Mouse (Mus musculus): ENCODE measurements around the gene Agap1. TPM values are rescaled to one million over a fixed set of nuclear protein-coding genes. Genes with fewer than 3 reads are reported as not detected.
A peak's percentile ranks its signal among the peaks of the same experiment; 100 is the strongest.

The Agap1 gene
- total and polyA plus RNA-seq, 2 experiments from 2014 or later: 45.9 to 175 TPM

DNA sequence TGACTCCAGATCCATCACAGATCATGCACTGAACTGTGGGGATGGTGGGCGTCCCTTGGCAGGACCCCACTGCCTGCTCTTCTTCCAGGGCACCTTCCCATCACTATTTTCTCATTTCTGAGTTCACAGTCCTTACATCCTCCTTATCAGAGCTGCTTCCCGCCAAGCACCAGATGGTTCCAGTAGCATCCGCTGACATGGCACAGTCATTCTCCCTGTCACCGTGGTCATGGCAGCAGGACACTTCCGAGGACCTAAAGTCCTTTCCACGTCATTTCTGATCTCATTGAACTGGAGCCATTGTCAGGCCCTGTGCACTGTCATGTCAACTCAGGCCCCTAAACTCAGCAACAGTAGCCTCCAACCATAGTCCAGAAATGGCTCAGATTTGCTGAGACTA is 251.1 kb downstream of the Agap1 start:
- H3K27me3 ChIP-seq (ENCODE audit: insufficient read depth, low read length): no peaks in the 10 kb centered on the region
- DNase-seq (ENCODE audit: low spot score) (no peak), ATAC-seq (ENCODE audit: low FRiP score) (no peak)
- peaks cover 12% of the 10 kb centered on the region; the same call in 1 of the 2 replicates for H3K4me1 ChIP-seq (ENCODE audit: insufficient read depth, low read length)
- H3K27ac ChIP-seq (ENCODE audit: low read depth, low read length): no peak overlapping the region
- no peaks in the 10 kb centered on the region for H3K9me3 ChIP-seq (ENCODE audit: low read length)
- no peak for TF ChIP-seq CTCF (IDR thresholded peaks at IDR 0.05)
- no peak overlapping the region for H3K4me2 ChIP-seq (ENCODE audit: low read depth, low read length, poor library complexity, severe bottlenecking)
- no peak overlapping the region for H3K4me3 ChIP-seq (ENCODE audit: low read depth, low read length)
- no peak overlapping the region for H3K9ac ChIP-seq (replicated peaks; ENCODE audit: low read length, poor library complexity, severe bottlenecking)
- 90% methylated on average over 6 of the region's 6 CpGs for WGBS
- 0 out of 2 replicates have a peak, but pooled peaks cover 9% of the 10 kb centered on the region for H3K36me3 ChIP-seq (ENCODE audit: insufficient read depth, low read length)

GRCm38 (mm10) chr1:89706862-89707261 is 252.3 kb downstream of the Agap1 start:
- Histone ChIP-seq H3K27me3 (ENCODE audit: insufficient read depth, low read length) (no peaks in the 10 kb centered on the region), H3K27ac (ENCODE audit: low read depth, low read length) (no peak overlapping the region), H3K9ac (replicated peaks; ENCODE audit: low read length, poor library complexity, severe bottlenecking) (no peak overlapping the region), H3K4me2 (ENCODE audit: low read depth, low read length, poor library complexity, severe bottlenecking) (no peak overlapping the region), H3K4me1 (ENCODE audit: insufficient read depth, low read length) (peaks cover 11% of the 10 kb centered on the region; the same call in 1 of the 2 replicates), H3K4me3 (ENCODE audit: low read depth, low read length) (no peak overlapping the region), H3K36me3 (ENCODE audit: insufficient read depth, low read length) (0 out of 2 replicates have a peak, but pooled peaks cover 6% of the 10 kb centered on the region), H3K9me3 (ENCODE audit: low read length) (no peaks in the 10 kb centered on the region)
- TF ChIP-seq CTCF (IDR thresholded peaks at IDR 0.05): no peak
- no peak for DNase-seq (ENCODE audit: low spot score)
- ATAC-seq (ENCODE audit: low FRiP score): no peak
- 83% methylated on average over 2 of the region's 2 CpGs for WGBS

GRCm38 (mm10) chr1:89707756-89708480 is 253.3 kb downstream of the Agap1 start:
- Histone ChIP-seq H3K27ac (ENCODE audit: low read depth, low read length) (no peak overlapping the region), H3K9me3 (ENCODE audit: low read length) (no peaks in the 10 kb centered on the region), H3K4me3 (ENCODE audit: low read depth, low read length) (no peak overlapping the region), H3K9ac (replicated peaks; ENCODE audit: low read length, poor library complexity, severe bottlenecking) (no peak overlapping the region), H3K4me2 (ENCODE audit: low read depth, low read length, poor library complexity, severe bottlenecking) (no peak overlapping the region), H3K4me1 (ENCODE audit: insufficient read depth, low read length) (peaks cover 8% of the 10 kb centered on the region; the same call in 1 of the 2 replicates), H3K36me3 (ENCODE audit: insufficient read depth, low read length) (0 out of 2 replicates have a peak, but pooled peaks cover 6% of the 10 kb centered on the region), H3K27me3 (ENCODE audit: insufficient read depth, low read length) (no peaks in the 10 kb centered on the region)
- TF ChIP-seq CTCF (IDR thresholded peaks at IDR 0.05): no peak
- no peak for DNase-seq (ENCODE audit: low spot score)
- no peak for ATAC-seq (ENCODE audit: low FRiP score)
- 56% methylated on average over 15 of the region's 15 CpGs for WGBS

DNA sequence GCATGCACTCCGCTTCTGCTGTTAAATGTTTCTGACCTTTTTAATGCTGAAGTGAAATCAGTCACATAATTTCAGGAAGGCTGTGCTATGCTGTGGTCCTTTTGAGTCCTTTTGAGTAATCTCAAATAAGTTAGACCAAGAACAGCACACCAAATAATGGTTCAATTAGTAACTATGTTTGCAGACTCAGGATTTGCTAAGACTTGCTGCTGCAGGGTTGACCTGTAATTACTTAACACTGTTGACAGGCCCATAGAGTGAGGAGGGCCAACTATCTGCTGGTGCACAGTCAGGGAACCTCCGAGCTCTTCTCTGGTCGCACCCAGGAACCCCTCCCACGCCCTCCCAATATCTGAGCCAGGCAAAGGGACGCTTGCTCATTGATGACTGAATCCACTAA is 255.2 kb downstream of the Agap1 start:
- 0 out of 2 replicates have a peak, but pooled peaks cover 6% of the 10 kb centered on the region for H3K36me3 ChIP-seq (ENCODE audit: insufficient read depth, low read length)
- WGBS: 90% methylated on average over 5 of the region's 5 CpGs
- H3K4me3 ChIP-seq (ENCODE audit: low read depth, low read length): no peak overlapping the region
- DNase-seq (ENCODE audit: low spot score) (no peak), ATAC-seq (ENCODE audit: low FRiP score) (no peak)
- H3K9ac ChIP-seq (replicated peaks; ENCODE audit: low read length, poor library complexity, severe bottlenecking): no peak overlapping the region
- H3K4me2 ChIP-seq (ENCODE audit: low read depth, low read length, poor library complexity, severe bottlenecking): no peak overlapping the region
- H3K9me3 ChIP-seq (ENCODE audit: low read length): no peaks in the 10 kb centered on the region
- no peak overlapping the region for H3K27ac ChIP-seq (ENCODE audit: low read depth, low read length)
- no peak for TF ChIP-seq CTCF (IDR thresholded peaks at IDR 0.05)
- no peaks in the 10 kb centered on the region for H3K27me3 ChIP-seq (ENCODE audit: insufficient read depth, low read length)
- peaks cover 18% of the 10 kb centered on the region for H3K4me1 ChIP-seq (ENCODE audit: insufficient read depth, low read length)

- WGBS: 34% methylated on average over 5 of the region's 5 CpGs
- no peak overlapping the region for H3K4me2 ChIP-seq (ENCODE audit: low read depth, low read length, poor library complexity, severe bottlenecking)
- H3K27me3 ChIP-seq (ENCODE audit: insufficient read depth, low read length): no peaks in the 10 kb centered on the region
- TF ChIP-seq CTCF (IDR thresholded peaks at IDR 0.05): no peak
- H3K27ac ChIP-seq (ENCODE audit: low read depth, low read length): no peak overlapping the region
- H3K4me3 ChIP-seq (ENCODE audit: low read depth, low read length): no peak overlapping the region
- no peaks in the 10 kb centered on the region for H3K9me3 ChIP-seq (ENCODE audit: low read length)
- DNase-seq (ENCODE audit: low spot score) (no peak), ATAC-seq (ENCODE audit: low FRiP score) (no peak)
- H3K36me3 ChIP-seq (ENCODE audit: insufficient read depth, low read length): no peaks in the 10 kb centered on the region
- peaks cover 20% of the 10 kb centered on the region for H3K4me1 ChIP-seq (ENCODE audit: insufficient read depth, low read length)
- no peak overlapping the region for H3K9ac ChIP-seq (replicated peaks; ENCODE audit: low read length, poor library complexity, severe bottlenecking)
Observed at GRCm38 (mm10) chr1:89713681-89714080, 259.1 kb downstream of the Agap1 start.

- Histone ChIP-seq H3K27me3 (ENCODE audit: insufficient read depth, low read length) (no peaks in the 10 kb centered on the region), H3K9ac (replicated peaks; ENCODE audit: low read length, poor library complexity, severe bottlenecking) (no peak overlapping the region), H3K4me2 (ENCODE audit: low read depth, low read length, poor library complexity, severe bottlenecking) (no peak overlapping the region), H3K27ac (ENCODE audit: low read depth, low read length) (no peak overlapping the region), H3K4me3 (ENCODE audit: low read depth, low read length) (no peak overlapping the region), H3K36me3 (ENCODE audit: insufficient read depth, low read length) (no peaks in the 10 kb centered on the region), H3K9me3 (ENCODE audit: low read length) (no peaks in the 10 kb centered on the region), H3K4me1 (ENCODE audit: insufficient read depth, low read length) (peaks cover 20% of the 10 kb centered on the region)
- WGBS: 27% methylated on average over 18 of the region's 18 CpGs
- ATAC-seq (ENCODE audit: low FRiP score): peak; percentile 39; the same call in 1 of the 2 replicates
- no peak for DNase-seq (ENCODE audit: low spot score)
- TF ChIP-seq CTCF (IDR thresholded peaks at IDR 0.05): no peak
Observed at GRCm38 (mm10) chr1:89714165-89714980, 259.8 kb downstream of the Agap1 start.
